Mouse (Mus musculus) gastrocnemius, adult 2 months (tissue): ENCODE results near the gene Cyp4f16. TPM values are rescaled to one million over a fixed set of nuclear protein-coding genes. Genes with fewer than 3 reads are reported as not detected.
"Not testable (repeated sequence)": the region's sequence is repeated elsewhere in the genome, so short reads cannot be mapped to it uniquely, and the experiment has no call there.

Source experiments
- DNase-seq: peaks from one replicate; pipeline ENCODE4 v3.0.0; 2022
- H3K27ac ChIP-seq: fragments of 200-600 bp; 2 replicates; pipeline ENCODE4 v1.8.1; 2022; ENCODE audit warnings: mild to moderate bottlenecking
- H3K4me3 ChIP-seq: fragments of 200-600 bp; 2 replicates; pipeline ENCODE4 v1.8.1; 2022; ENCODE audit warnings: mild to moderate bottlenecking, moderate library complexity
- CTCF ChIP-seq: fragments of 200-600 bp; IDR thresholded peaks from 2 replicates; pipeline ENCODE4 v1.8.1; 2022; ENCODE audit warnings: antibody characterized with exemption, mild to moderate bottlenecking, moderate library complexity
- intact Hi-C: fragments of 180-260 bp; cut with DNase I; formaldehyde crosslinking; loops from one replicate; pipeline ENCODE4 v1.15.1; 2025
- long read RNA-seq, 2 experiments: library from polyadenylated mRNA; stranded (forward); transcript quantifications; one replicate each; pipeline ENCODE4 v2.0.0; 2021
- total RNA-seq, 2 experiments: library from RNA; stranded (reverse); gene quantifications; 2 replicates each; pipeline ENCODE4 v1.2.3; 2021

The Cyp4f16 gene
- 1 to 10 TPM; 1.1 to 2.3 TPM for total RNA-seq
- long read RNA-seq, experiment 1, partial matches to known transcripts = 0 of 1 reads
- long read RNA-seq, experiment 1, other reads (novel, unspliced or antisense) = 0 of 1 reads
- long read RNA-seq, experiment 2, partial matches to known transcripts = 0 of 2 reads
- long read RNA-seq, experiment 2, other reads (novel, unspliced or antisense) = 0 of 2 reads

DNA sequence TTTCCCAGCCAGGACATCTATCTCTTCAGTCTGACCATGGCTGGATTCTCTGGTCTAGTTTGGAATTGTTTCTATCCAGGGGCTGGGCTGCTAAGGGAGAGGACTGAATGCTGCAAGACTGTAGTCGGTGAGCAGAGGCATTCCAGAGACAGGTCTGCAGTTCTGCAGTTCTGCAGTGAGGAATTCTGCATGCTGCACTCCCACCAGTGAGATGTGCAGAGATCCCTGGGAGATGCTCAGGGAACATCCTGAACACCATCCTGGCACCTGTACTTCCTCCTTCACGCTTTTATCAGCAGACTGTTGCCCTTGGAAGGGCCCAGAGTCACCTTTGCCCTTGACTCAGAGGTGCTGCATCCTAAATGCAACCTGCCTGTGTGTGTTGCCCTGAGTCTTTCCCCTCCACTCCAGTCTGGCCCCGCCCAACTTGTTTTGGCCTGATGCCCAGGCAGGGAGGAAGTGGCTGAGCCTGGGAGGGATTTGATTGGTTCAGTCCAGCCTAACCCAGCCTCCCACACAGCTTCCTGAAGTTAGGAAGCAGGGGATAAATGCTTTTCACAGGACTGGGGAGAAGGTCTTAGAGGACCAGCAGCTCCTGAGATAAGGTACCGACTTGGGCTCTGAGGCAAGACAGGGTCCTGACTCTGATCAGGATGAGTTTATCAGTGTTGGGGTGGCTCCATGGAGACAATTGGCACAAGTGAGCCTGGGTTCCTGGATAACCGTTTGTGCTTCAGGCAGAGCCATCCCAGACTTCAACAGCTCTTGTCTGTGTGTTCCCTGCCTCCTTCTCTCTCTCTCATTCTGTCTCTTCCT, at the start of gene Cyp4f16:
TSS of gene Cyp4f16 (plus strand) at position 508 of the 816 bp plus-strand sequence.
- Histone ChIP-seq H3K27ac (peak within 1 kb of the TSS; percentile 75), H3K4me3 (peak within 1 kb of the TSS; percentile 69)
- intact Hi-C loops = not testable (repeated sequence)
- DNase-seq = peak; percentile 90

DNA sequence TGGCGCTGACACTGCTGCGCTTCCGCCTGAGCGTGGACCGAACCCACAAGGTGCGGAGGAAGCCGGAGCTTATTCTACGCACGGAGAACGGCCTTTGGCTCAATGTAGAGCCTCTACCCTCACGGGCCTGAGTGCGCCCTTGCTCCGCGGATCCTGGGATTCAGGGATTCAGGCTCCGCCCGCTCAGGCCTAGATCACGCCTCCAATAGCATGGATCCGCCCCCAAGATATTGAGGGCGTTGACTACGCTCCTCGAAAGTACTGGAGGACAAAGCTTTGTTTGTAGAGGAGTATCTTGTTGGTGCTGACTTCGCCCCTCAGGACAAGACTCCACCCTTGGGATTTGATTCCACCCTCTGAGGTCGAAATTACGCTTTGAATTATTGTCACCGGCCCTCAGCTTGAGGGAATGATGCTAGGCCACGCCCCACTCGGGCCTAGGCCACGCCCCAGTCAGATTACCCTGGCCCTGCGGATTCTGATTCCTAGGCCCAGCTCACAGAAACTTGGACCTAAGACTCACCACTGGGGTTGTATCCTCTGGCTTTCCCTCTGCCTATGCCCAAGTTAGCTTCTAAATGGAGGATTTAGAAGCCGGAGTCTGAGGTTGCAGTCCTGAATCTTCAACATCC, 43.9 kb upstream of the Cyp4f16 start:
- peak overlapping the region; percentile 63 for H3K4me3 ChIP-seq

DNA sequence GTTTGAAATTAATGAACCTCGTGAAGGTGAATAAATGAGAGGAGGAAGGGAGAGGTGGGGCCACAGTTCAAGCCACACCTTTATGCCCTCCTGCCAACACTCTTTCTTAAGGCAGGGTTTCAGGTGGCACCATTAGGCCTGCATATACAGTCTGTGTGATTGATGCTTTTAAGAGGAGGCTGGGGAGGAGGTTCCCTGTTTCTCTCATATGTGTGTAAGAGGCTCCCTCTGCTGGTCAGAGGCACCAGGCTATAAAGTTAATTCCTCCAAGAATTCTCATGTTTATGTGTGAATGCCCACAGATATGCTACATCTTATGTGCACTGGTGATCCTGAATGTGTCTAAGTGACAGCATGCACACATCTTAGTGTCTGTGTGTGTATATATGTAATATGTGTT, 41.8 kb upstream of the Cyp4f16 start:
- TF ChIP-seq CTCF = peak; percentile 85
- intact Hi-C loops = loop anchor here (2.0 to 10.0 kb wide), 3 partner anchors 108 to 350 kb away; no protein-coding TSS in a partner anchor
- H3K4me3 ChIP-seq = no peak overlapping the region
- peak; percentile 65 for DNase-seq
- H3K27ac ChIP-seq = no peak overlapping the region

More for the DNA sequence above, 43.9 kb upstream of the Cyp4f16 start:
- H3K27ac ChIP-seq = peak overlapping the region; percentile 28
- no peak for TF ChIP-seq CTCF
- peak; percentile 31 for DNase-seq
- intact Hi-C loops = loop anchor here (10.0 kb wide), 1 partner anchor 348 kb away; no protein-coding TSS in a partner anchor

DNA sequence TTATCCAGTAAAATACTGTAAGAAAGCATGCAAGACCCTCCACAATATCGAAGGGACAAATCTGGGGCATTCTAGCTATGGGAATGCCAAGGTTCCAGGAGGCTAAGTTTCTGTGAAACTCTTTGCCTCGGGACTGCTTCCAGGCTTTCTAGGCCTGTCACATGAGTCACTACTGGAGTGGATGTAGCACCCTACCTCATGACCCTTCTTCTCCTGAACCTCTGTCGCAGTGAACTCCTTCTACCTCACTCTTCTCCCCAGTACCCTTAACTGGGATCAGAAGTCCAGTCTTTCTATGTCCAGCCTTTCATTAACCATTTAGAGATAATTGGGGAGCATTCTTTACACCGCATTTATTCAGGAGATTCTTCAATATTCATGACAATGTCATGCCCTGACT, 35.8 kb upstream of the Cyp4f16 start:
- DNase-seq, H3K27ac ChIP-seq, intact Hi-C loops, H3K4me3 ChIP-seq: not testable (repeated sequence)

GRCm38 (mm10) chr17:32501051-32501450, 35.3 kb upstream of the Cyp4f16 start:
- H3K4me3 ChIP-seq = no peak overlapping the region
- H3K27ac ChIP-seq = no peak overlapping the region; the same call in 1 of the 2 replicates
- DNase-seq = no peak
- intact Hi-C loops = no loop called here
- no peak for TF ChIP-seq CTCF

DNA sequence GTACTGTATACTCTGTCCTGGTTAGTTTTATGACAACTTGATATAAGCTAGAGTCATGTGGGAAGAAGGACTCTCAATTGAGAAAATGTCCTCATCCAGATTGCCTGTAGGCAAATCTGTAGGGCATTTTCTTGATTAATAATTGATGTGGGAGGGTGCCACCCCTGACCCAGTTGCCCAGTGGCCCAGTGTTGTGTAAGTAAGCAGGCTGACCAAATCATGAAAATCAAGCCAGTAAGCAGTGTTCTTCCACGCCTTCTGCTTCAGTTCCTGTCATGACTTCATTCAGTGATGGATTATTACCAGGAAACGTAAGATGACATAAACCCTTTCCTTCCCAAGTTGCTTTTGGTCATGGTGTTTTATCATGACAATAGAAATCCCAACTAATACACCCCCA, 33.2 kb upstream of the Cyp4f16 start:
- TF ChIP-seq CTCF = no peak
- no peak overlapping the region for H3K4me3 ChIP-seq
- no peak for DNase-seq
- intact Hi-C loops = no loop called here
- no peak overlapping the region for H3K27ac ChIP-seq

- peak within 1 kb of the TSS; percentile 83 for H3K27ac ChIP-seq
- peak; percentile 65 for DNase-seq
- H3K4me3 ChIP-seq = peak within 1 kb of the TSS; percentile 75
- intact Hi-C loops = no loop called here
- TF ChIP-seq CTCF = no peak
Measured at GRCm38 (mm10) chr17:32505851-32506728, 30.3 kb upstream of the Cyp4f16 start, which contains the start of gene Cyp4f17. Gene Cyp4f17 (plus strand): TSS chr17:32506050.

- intact Hi-C loops = no loop called here
- no peak for TF ChIP-seq CTCF
- peak; percentile 26 for DNase-seq
- Histone ChIP-seq H3K27ac (peak overlapping the region; percentile 83), H3K4me3 (peak overlapping the region; percentile 75)
Measured at GRCm38 (mm10) chr17:32506729-32507245, 29.6 kb upstream of the Cyp4f16 start.

DNA sequence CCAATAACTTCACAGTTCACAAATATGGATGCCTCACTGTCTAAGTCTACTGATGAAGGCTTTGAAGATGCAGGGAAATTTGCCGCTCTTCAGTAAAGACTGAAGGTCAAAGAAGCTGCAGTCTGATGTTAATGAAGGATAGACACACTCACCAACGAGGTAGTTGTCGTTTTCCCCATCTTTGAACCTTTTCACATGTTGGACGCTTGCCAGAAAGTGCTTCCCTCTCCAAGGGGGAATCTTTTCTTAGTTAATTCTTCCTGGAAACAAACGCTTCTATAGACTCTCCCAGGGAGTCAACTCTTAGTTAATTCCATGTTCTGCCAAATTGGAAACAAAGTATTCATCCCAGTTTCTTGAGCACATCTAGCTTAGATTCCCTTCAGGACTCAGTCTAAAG, 20.2 kb upstream of the Cyp4f16 start:
- no peak for DNase-seq
- TF ChIP-seq CTCF = no peak
- intact Hi-C loops = no loop called here
- no peak overlapping the region for H3K27ac ChIP-seq
- no peak overlapping the region for H3K4me3 ChIP-seq

GRCm38 (mm10) chr17:32521981-32522380, 14.4 kb upstream of the Cyp4f16 start:
- TF ChIP-seq CTCF = no peak
- H3K4me3 ChIP-seq = no peak overlapping the region
- intact Hi-C loops = no loop called here
- no peak for DNase-seq
- H3K27ac ChIP-seq = no peak overlapping the region

GRCm38 (mm10) chr17:32522386-32522785, 14.0 kb upstream of the Cyp4f16 start:
- Histone ChIP-seq H3K4me3 (no peak overlapping the region), H3K27ac (no peak overlapping the region)
- intact Hi-C loops = no loop called here
- TF ChIP-seq CTCF = no peak
- no peak for DNase-seq

- no peak for TF ChIP-seq CTCF
- DNase-seq = no peak
- Histone ChIP-seq H3K27ac (no peak overlapping the region), H3K4me3 (no peak overlapping the region)
- intact Hi-C loops = no loop called here
Measured at GRCm38 (mm10) chr17:32522816-32523215, 13.5 kb upstream of the Cyp4f16 start.
